Mouse (Mus musculus): ENCODE measurements around the gene Polr3gl. TPM values are rescaled to one million over a fixed set of nuclear protein-coding genes. Genes with fewer than 3 reads are reported as not detected.
A peak's percentile ranks its signal among the peaks of the same experiment; 100 is the strongest.

The Polr3gl gene
- polyA plus RNA-seq, 2 experiments from 2014 or later = 40.6 to 51.4 TPM

- no peak for ATAC-seq
Observed at GRCm38 (mm10) chr3:96555999-96556614, 37.9 kb downstream of the Polr3gl start.

GRCm38 (mm10) chr3:96555041-96555596 is 38.9 kb downstream of the Polr3gl start:
- no peak for ATAC-seq

GRCm38 (mm10) chr3:96554251-96554650 is 39.7 kb downstream of the Polr3gl start:
- no peak for ATAC-seq

GRCm38 (mm10) chr3:96553601-96554000 is 40.4 kb downstream of the Polr3gl start:
- no peak for ATAC-seq

GRCm38 (mm10) chr3:96551890-96552289 is 42.1 kb downstream of the Polr3gl start:
- no peak for ATAC-seq

GRCm38 (mm10) chr3:96551203-96551602 is 42.8 kb downstream of the Polr3gl start:
- peak; percentile 78 for ATAC-seq

GRCm38 (mm10) chr3:96549346-96549745 is 44.6 kb downstream of the Polr3gl start:
- no peak for ATAC-seq

GRCm38 (mm10) chr3:96548824-96549223 is 45.2 kb downstream of the Polr3gl start:
- no peak for ATAC-seq

- peak; percentile 64 for ATAC-seq
Observed at GRCm38 (mm10) chr3:96547389-96547960, 46.5 kb downstream of the Polr3gl start.

- no peak for ATAC-seq
Observed at GRCm38 (mm10) chr3:96546880-96547279, 47.1 kb downstream of the Polr3gl start.

GRCm38 (mm10) chr3:96545565-96545964 is 48.4 kb downstream of the Polr3gl start:
- ATAC-seq = no peak

GRCm38 (mm10) chr3:96543345-96543744 is 50.6 kb downstream of the Polr3gl start:
- no peak for ATAC-seq

- no peak for ATAC-seq
Observed at GRCm38 (mm10) chr3:96542554-96542953, 51.4 kb downstream of the Polr3gl start.

- no peak for ATAC-seq
Observed at GRCm38 (mm10) chr3:96541328-96542078, 52.5 kb downstream of the Polr3gl start.

GRCm38 (mm10) chr3:96540740-96541139 is 53.2 kb downstream of the Polr3gl start:
- no peak for ATAC-seq

- ATAC-seq = no peak
Observed at GRCm38 (mm10) chr3:96539316-96539715, 54.7 kb downstream of the Polr3gl start.

GRCm38 (mm10) chr3:96534300-96534699 is 59.7 kb downstream of the Polr3gl start:
- no peak for ATAC-seq

GRCm38 (mm10) chr3:96532050-96532449 is 61.9 kb downstream of the Polr3gl start:
- ATAC-seq = no peak

GRCm38 (mm10) chr3:96528506-96528905 is 65.5 kb downstream of the Polr3gl start:
- ATAC-seq = no peak

Data from CD4-positive, CD25-positive, alpha-beta regulatory T cell, adult 4 months (primary cell).